Mouse (Mus musculus) adrenal gland, adult 18-20 months (tissue): ENCODE measurements at regions not wholly inside any gene's neighbourhood (a gene's known extent, or its start where the extent isn't known, plus 50 kb on each side); places are given as distances from the start of the nearest gene placed in this dataset.
A peak's percentile ranks its signal among the peaks of the same experiment; 100 is the strongest.
"Not testable (repeated sequence)": the region's sequence is repeated elsewhere in the genome, so short reads cannot be mapped to it uniquely, and the experiment has no call there.

Source experiments
- DNase-seq, 2 experiments: peaks; one replicate each; pipeline ENCODE4 v3.0.0; 2021 to 2022; ENCODE audit warnings: low spot score in 2 of 2

DNA sequence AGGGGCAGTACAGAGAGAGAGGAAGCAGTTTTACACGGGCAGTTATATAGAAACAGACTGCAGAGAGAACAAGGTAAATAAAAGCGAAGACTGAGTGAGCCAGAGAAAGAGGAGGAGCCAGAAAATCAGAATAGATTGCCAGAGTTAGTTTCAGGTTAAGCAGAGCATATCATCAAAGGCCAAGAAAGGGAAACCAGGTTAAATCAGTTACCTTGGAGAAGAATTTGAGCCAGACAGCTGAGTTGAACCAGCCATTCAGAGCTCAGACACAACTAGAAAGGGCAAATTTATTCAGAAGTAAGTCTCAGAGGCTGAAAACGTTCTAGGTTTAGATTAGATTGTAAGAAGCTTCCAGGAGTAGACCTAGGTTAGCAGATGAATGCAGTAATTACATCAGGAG, 858.6 kb downstream of the Adgrl3 start:
- no peak for DNase-seq

DNA sequence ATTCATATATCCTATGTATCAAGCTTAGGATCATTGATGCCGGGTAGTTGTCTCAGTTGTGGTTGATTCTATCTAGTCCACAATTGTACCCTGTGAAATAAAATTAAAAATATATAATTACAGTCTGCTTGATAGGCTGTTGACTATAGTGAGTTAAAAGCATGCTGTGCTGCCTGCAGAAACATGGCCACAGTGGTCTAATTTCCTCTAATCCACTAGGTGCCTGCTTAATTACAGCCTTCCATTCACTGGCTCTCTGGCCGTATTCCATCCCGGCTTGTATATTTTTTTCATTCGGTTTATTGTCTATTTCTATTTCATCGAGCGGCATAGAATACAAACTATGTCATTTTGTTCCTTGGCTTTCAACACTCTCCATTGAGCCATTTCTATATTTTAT, 873.4 kb downstream of the Adgrl3 start:
- DNase-seq = no peak

DNA sequence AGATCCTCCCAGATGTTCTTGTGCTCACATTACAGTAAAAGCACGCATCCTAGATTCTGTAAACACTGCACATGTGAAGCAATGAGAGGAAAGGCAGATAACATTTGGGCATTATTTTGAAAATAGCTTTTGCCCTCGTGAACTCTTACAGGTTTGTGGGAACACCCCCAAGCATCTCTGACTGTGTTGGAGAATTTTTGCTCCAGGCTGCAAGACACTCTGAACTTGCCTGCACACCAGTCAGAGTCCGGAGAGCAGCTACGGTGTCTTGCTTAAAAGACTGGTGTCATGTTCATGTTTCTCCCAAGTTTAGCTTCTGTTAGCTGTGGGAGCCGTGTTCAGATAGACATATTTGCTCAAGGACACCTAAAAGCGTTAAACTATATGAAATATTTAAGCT, 889.4 kb downstream of the Adgrl3 start:
- DNase-seq = no peak

DNA sequence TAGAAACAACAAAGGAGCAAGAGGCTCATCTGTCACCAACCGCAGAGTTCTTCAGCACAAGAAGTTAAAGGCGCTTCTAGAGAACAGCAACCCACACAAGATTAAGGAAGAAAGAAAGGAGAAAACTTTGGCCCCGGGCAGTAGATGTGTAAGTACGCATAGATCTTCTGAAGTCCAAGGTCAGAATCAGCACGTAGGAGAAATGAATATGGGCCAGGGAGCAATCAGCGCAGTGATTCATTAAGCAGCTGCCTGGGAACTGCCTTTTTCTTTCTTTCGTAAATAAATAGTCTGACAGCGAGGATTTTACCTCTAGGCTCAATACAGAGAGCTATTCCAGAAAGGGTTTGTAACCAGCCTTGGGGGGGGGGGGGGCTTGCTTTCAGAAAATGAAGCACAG, 890.0 kb downstream of the Adgrl3 start:
- DNase-seq = peak in 1 of 2 experiments; percentile 2

DNA sequence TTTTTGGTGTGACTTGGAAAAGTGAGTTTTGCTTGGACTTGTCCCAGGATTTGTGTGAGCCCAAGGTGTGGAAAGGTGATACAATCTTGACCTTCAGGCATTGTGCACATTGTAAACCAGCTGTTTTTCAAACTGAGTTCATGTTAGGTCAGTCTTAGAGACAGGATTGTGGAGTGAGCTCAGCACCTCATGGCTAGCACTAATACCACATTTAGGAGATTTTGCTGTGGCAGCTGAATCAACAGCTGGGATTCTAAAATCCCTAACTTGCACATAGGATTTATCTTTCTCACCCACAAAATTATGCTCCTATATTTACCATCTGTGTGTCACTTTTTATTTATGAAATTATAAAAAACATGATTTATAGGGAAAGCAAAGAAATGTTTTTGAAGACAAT, 896.7 kb downstream of the Adgrl3 start:
- no peak for DNase-seq

DNA sequence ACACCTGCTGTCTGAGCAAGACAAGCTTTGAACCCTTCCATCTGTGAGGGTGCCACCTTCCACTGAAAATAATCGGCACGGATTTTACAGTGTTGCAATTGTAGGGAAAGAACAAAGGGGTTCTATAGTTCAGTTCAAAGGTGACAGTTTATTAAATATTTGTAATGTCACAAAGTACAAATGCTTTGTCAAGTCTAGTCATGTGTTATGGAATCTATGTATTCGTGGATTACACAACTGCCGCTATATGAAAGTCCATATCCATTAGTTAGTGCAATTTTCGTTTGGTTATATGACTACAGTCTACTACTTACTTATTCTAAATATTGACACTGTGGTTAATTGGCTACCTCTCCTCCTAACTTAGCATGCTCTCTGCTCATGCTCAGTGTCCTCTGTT, 920.9 kb downstream of the Adgrl3 start:
- no peak for DNase-seq

DNA sequence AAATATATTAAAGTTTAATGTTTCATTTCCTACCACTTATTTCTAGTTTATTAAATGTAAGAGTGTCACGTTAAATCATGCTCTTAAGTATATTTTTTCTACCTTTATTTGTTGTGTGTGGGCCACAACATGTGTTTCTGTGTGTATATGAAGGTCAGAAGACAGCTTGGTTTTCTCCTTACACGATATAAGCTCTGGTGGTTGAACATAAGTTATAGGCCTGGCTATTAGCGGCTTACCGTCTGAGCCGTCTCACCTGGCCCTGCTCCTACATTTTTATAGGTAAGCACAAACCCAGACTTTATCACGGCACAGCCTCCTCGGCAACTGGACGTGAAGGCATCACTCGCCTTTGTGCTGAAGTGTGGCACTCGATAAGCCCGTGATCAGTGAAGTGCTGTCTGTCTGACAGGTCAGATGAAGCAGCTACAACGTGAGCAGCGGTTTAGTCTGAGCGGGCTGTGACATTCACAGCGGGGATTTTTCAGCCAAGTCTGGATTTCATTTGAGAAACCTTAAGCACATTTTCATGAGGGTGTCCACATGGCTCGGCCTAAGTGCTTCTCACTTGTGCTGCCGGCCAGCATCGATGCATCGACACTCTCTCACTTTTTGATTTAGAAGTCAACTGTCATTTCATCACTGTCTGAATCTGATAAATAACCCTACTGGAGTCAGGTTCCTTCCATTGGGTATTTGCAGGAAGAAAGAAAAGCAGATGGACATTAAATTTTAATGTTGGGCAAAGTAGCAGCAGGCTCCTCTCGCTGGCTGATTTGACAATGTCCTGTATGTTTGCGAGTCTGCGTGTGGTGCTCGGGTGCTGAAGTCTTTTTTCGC, 950.0 kb downstream of the Adgrl3 start:
- DNase-seq = no peak

DNA sequence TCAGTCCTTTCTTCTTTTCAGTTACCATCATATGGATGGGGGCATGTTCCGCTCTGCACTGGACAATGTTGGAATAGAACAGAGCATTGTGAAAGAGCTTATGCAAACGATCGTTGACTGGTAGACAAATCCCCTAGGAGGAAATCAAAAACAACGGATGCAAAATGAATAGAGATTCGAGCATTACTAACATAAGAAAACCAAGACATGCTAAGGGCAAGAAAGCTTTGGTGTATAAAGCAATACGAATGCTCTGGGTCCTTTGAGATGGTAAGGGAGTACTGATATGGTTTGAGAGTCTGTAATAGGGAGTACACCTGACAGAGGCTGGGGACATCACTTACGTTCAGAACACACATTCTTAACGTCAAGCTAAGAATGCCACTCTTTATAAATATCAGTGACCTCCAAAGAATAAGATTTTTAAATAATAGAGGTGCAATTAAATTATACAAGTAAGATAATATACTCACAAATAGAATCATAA, 950.6 kb downstream of the Adgrl3 start:
- DNase-seq = no peak

DNA sequence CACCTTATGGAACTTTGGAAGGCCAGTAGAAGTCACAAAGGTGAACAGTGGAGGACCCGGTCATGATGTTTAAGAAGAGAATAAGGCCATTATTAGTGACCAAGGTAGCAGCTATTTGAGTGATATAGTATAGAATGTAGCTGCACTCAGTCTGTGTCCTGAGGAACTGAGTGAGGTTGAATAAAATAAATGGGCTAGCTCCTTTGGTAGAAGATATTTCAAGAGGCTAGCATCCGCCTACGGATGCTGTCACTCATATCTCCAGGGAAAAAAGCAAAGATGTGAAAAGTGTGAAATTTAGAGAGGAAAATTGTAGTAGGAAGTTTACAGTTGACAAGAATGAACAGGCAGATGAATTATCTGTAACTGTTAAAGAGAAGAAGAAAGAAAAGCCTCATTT, 956.6 kb downstream of the Adgrl3 start:
- DNase-seq = no peak

DNA sequence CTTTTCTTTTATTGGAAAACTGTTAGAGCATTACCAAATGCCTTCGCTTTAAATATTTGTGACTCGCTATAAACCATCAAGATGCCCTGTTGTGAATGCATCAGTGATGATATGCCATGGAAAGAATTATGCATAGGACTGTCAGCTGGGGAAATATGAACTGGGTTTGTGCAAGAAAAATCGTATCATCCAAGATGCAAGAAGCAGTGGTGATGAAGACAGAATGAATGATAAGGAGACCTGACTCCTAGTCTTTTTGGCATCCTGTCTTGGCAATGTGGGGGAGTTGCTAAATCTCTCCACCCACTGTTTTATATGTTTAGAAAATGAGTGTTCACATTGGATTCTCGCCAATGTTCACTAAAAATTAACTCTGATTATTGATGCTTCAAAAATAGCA, 963.4 kb downstream of the Adgrl3 start:
- DNase-seq = no peak

DNA sequence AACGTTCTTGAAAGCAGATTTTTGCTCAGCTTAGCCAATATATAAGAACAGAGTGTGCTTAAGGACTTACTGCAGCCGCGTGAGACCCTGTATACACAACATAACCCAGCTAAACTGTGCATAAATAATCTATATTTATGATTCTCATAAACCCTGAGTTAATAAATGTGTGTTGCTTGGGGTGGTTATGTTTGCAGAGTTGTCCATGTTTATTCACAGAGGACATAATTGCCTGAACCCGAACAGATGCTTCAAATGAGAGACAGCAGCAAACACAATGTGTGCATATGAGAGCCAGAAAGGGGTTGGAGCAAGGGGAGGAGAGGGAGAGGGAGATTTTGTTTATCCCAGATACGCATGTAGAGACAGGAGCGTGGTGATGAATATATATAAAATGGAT, 968.1 kb downstream of the Adgrl3 start:
- DNase-seq = no peak

DNA sequence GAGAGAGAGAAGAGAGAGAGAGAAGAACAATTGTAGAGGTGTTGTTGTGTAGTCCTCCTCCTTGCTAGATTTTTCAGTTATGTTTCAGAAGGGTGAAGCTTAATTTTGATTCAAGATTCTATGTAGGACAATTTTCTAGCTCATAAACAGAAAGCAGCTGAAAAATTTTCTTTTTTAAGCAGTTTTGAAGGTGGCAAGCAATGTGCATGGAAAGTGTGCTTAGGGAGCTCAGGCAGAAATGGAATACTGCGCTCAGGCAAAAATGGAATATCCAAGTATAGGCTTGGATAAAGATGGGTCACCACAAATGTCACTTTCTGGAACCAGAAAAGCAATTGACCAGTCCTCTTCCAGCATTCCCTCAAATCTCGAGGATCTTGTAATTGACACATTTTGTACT, 988.0 kb downstream of the Adgrl3 start:
- no peak for DNase-seq

DNA sequence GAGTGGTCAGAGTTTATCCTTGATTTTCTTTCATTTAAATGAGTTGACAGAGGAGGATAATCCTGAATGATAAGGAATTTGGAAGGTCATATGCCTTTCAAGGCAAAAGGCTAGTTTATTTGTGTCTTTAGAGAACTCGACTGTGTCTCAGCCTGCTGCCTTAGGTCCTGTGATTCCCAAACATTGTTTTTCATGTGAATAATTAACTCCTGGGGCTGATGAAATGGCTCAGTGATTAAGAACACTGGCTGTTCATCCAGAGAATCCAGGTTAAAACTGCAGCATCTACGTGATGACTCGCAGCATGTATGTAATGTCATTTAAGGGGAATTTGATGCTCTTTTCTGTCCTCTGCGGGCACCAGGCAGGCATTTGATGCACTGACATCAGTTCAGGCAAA, 1004.2 kb downstream of the Adgrl3 start:
- no peak for DNase-seq

DNA sequence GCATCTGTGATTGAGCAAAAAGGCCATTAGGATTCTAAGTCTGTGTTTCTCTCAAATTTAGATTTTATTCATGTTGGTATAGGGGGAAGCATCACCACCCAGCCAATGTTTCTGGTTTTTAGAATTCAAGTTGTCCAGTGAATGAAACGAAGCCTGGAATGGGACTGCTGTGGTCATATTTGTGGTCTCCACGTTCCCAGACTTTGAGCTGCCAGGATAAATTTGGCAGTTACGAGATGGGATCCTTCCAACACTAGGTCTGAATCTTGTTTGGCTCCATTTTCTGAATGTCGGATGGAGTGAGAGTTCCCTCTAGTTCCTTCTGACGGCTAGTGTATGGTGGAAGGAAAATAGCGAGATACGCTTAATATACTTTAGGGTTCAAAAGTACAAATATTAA, 1014.8 kb downstream of the Adgrl3 start:
- DNase-seq = no peak

DNA sequence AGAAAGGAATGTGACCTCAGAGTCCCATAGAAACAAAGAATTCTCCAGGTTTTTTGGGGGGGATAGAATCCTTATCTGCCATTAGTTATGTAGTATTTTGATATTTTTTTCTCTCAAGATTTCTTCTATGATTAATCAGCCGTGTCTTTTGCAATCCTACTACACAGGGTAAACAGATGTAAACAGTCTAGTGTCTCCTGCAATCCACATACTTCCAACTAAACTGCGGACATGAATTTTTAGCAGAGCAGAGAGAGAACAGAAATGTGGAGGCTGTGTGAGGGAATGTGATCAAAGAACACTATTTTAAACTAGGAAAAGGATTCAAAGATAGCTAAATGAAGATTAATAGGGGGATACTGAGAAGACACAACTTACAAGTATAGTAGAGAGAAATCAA, 1026.2 kb downstream of the Adgrl3 start:
- no peak for DNase-seq

DNA sequence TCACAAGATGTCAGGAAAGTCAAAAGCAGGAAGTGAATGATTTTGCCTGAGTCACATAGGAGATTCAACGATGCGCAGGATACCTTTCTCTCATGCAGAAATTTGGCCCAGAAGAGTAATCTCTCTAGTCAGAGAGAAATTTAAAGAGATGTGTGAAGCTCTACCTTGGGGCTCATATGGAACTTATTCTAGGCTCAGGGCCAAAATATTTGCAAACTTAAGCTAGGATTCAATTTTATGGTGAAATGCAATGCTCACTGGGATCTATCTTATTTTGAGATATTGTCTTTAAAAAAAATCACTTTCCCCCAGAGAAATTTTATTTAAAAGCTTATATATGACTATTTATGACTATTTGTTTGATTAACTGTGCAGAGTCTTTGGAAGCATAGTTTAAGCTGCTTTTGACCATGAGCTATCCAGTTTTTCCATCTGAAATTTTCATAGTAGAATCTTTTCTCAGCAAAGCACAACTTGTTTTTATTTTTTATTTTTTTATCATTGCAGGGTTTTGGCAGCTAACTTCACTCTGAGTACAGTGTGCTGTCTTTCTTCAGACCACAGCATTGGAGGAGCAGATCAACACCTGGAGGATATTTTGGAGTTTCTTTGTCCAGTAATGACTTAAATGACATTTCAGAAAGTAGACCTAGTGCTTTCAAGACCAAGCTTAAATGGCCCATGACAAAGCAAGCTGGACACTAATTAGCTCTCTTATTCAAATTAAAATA, 1039.3 kb downstream of the Adgrl3 start:
- DNase-seq = no peak

DNA sequence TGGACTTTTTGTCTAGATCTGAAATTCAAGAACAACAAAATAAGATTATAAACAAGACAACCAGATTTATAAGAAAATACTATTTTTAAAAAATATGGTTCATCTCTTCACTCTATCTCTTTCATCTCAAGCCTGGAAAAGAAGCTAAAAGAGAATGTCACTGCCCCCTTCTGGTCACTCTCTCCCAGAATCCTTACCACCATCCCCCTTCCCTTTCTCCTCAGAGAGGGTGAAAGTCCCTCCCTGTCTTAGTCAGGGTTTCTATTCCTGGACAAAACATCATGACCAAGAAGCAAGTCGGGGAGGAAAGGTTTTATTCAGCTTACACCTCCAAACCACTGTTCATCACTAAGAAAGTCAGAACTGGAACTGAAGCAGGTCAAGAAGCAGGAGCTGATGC, 1040.7 kb downstream of the Adgrl3 start:
- DNase-seq = no peak

DNA sequence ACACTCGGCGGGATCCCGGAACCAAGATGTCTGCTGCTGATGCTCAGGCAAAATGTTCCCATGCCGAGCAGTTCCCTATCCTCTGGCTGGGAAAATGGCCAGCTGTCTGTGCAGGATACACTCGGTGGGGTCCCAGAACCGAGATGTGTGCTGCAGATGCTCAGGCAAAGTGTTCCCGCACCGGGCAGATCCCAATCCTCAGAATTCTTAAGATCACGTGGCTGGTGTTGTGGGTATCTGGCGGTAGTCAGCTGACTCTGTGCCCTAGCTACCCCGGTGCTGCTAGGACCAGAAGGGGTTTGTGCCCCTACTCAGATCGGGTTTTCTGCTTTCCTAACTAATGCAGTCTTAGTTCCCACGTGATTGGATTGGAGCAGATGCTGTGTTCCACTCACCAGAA, 1049.3 kb downstream of the Adgrl3 start:
- DNase-seq = not testable (repeated sequence)

DNA sequence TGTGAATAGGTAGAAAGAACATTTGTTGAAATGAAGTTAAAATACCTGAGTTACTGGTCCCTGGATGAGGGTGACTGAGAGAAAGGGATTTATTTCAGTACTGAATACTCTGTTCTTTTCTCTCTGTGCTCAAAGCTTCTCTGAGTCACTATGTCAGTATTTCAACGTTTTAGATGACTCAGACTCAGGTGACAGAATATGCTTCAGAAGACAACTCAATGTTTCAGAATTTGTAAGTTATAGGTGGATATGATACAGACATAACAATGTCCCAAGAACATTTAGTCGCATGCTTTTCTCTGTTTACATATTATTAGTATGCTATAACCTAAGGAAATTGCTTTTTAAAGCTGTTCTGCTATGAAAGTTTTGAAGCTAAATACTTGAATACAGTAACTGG, 1069.5 kb downstream of the Adgrl3 start:
- DNase-seq = no peak

DNA sequence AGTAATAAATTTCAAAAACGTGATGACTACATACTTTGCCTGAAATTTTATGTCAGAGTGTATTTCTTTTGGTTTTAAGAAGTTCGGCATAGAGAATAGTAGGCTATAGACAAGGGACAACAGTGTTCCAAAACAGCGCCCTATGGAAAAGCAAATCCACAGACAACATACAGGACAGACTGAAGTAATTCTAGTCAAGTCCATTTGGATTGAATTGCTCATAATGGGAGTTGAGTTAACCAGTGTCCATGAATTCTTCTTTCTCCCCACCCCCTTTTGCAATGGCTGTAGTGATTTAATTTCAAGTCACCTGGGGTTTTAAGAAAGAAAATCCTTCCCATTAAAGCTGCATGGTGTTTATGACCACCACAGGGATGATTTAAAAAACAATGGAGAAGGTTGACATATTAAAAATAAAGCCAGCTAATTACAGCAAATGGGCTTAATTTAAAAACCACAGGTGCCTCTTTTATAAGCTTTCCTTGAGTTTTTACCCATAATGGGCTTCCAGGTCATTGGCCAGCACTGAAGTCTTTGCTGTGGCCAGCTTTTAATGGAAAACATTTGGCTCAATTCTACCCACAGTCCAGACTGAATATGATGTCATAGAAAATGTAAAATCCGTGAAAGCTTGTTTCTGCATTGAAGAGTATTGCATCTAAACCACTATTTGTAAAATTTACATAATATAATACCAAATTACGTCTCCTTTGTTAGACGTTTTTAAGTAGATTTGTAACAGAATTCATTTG, 1083.3 kb downstream of the Adgrl3 start:
- no peak for DNase-seq

DNA sequence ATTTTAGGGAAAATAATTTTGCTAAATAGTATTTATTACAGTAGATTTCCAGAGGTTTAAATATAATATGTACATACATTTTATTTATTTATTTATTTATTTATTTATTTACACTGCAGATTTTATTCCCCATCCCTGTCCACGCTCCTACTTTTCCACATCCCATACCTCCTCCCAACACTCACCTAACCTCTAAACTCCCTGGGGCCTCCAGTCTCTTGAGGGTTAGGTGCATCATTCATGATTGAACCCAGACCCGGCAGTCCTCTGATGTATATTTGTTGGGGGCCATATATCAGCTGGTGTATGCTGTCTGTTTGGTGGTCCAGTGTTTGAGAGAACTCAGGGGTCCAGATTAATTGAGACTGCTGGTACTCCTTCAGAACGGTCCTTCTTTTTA, 1083.9 kb downstream of the Adgrl3 start:
- no peak for DNase-seq

DNA sequence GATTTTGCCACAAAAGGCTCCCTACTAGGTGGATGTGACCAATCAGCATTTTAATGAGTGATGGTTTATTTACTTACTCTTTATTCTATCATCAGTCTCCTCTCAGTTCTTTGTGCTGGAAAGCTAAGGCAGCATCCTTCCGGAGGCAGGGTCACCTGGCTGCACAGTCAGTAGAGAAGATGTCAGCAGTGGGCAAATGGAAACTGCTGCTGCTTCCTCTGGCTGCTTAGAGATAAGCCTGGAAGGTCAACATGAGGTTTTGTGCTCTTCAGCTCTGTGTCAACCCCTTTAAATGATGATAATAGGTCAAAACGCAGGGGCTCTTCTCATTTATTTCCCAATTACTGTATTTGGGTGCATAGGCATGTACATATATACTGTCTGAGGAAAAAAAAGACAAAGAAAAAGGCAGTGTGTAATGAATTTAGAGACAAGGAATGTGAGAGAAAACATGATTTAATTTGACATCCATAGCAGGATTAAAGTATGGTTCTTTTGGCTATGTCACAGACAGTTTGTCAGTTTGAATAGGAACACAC, 1106.1 kb downstream of the Adgrl3 start:
- no peak for DNase-seq
